Mouse (Mus musculus) ovary, postnatal 10 days (tissue): ENCODE measurements around the gene Gm3020.
"Not testable (repeated sequence)": the region's sequence is repeated elsewhere in the genome, so short reads cannot be mapped to it uniquely, and the experiment has no call there.

Source experiments
- DNase-seq: peaks from one replicate; pipeline ENCODE4 v3.0.0; 2022; ENCODE audit warnings: low spot score

Gm3020 gene

DNA sequence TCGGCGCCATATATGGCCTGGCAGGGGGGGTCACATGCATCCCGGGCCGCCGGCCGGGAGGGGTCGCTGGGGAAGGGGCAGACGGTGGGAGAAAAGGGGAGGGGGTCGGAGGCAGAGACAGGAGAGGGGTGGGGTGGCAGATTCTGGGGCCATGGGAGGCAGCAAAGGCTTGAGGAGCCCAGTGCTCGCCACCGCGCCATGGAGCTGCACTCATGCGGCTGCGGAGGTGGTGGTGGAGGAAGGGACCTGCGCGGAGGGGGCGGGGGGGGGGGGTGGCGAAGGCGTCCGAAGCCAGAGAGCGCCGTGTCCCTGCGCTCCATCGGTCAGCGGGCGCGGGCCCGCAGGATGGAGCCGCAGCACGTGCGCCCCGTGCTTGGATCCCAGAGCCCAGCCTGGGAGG is at the start of gene Gm3020:
Gene Gm3020, plus strand, starts transcription at position 301 of the 400 bp plus-strand sequence.
- not testable (repeated sequence) for DNase-seq

DNA sequence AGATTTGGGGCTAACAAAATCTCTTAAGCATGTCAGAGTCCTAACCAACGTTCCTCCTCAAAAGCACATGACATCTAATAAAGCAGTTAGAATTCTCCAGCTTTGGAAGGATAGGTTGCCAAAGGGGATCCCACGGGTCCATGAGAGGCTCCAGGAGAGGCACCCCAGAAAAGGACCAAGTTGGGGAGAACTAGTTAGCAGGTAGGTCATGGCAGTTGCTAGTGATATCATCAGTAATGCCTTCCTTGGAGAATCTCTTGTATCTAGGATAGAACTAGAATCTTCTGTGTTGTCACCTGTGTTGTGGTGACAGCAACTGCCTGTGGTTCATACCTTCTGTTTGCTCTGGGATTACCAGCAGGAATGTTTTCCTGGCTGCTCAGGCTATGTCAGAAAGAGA is 17.6 kb upstream of the Gm3020 start, which contains the start of gene Gm3012:
Gene Gm3012, plus strand, starts transcription at position 301 of the 400 bp plus-strand sequence.
- not testable (repeated sequence) for DNase-seq

DNA sequence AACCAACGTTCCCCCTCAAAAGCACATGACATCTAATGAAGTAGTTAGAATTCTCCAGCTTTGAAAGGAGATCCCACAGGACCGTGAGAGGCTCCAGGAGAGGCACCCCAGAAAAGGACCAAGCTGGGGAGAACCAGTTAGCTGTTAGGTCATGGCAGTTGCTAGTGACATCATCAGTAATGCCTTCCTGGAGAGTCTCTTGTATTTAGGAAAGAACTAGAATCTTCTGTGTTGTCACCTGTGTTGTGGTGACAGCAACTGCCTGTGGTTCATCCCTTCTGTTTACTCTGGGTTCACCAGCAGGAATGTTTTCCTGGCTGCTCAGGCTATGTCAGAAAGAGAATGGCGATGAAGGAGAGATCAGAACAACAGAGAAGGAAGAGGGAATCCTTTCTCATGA is 36.7 kb downstream of the Gm3020 start, which contains the start of gene Gm3043:
Gene Gm3043, plus strand, starts transcription at position 301 of the 400 bp plus-strand sequence.
- not testable (repeated sequence) for DNase-seq
